ENCODE assay signal across 34 mouse cellular contexts in the genomic region with DNA sequence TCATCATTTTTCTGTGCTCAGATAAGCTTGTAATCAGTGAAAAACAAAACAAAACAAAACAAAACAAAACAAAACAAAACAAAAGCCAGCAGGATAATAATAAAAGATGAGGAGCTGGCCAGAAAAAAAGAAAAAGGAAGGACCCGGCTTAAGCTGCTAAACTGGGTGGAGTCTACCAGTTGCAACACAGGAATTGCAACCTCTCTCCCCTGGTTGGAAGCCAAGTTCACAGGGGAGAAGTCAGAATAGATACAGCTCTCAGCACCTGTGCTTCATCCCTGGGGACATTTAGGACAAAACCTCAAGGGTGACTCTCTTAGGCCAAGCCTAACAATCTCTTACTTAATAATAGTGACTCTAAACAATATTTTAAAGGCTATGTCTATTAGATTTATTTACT. TPM values are rescaled to one million over a fixed set of nuclear protein-coding genes. Genes with fewer than 3 reads are reported as not detected.
A peak's percentile ranks its signal among the peaks of the same experiment; 100 is the strongest.
DNase-seq lines count a peak whose midpoint lies in the region; ATAC-seq lines count a peak whose summit lies in the region.
"Had no signal": no experiment of that assay in that cellular context is flagged by ENCODE, and none has a peak within 500 bp of the region (broad histone marks: within the 10 kb centered on the region; RNA-seq: fewer than 3 reads in every experiment).

No protein-coding gene starts in this region.

- no peaks in the 10 kb centered on the region for H3K36me3 ChIP-seq in embryonic facial prominence, embryonic 14.5 days (ENCODE audit: control insufficient read depth, insufficient read depth, low read length)
- no peaks in the 10 kb centered on the region for H3K36me3 ChIP-seq in embryonic facial prominence, embryonic 10.5 days (replicated peaks)
- H3K36me3 ChIP-seq: embryonic facial prominence, embryonic 13.5 days; forebrain, embryonic 12.5 days; hindbrain, embryonic 10.5 days; hindbrain, embryonic 15.5 days; kidney, embryonic 15.5 days; limb, embryonic 12.5 days; midbrain, embryonic 13.5 days; neural tube, embryonic 13.5 days had no signal

- no peaks in the 10 kb centered on the region for H3K27me3 ChIP-seq in embryonic facial prominence, embryonic 14.5 days (replicated peaks; ENCODE audit: control insufficient read depth, insufficient read depth, low read length)
- H3K27me3 ChIP-seq in embryonic facial prominence, embryonic 10.5 days (replicated peaks; ENCODE audit: low read depth, poor library complexity, severe bottlenecking) = no peaks in the 10 kb centered on the region
- H3K27me3 ChIP-seq: embryonic facial prominence, embryonic 13.5 days; forebrain, embryonic 12.5 days; hindbrain, embryonic 15.5 days; kidney, embryonic 15.5 days; limb, embryonic 12.5 days; liver, embryonic 13.5 days; megakaryocyte, embryonic 14.5 days; midbrain, embryonic 13.5 days; neural tube, embryonic 13.5 days had no signal

- 37% methylated on average over 1 of the region's 1 CpGs for WGBS in embryonic facial prominence, embryonic 14.5 days
- 68% methylated on average over 1 of the region's 1 CpGs for WGBS in embryonic facial prominence, embryonic 10.5 days

- no peaks in the 10 kb centered on the region for H3K9me3 ChIP-seq in embryonic facial prominence, embryonic 14.5 days (ENCODE audit: control insufficient read depth, low read length)
- H3K9me3 ChIP-seq in embryonic facial prominence, embryonic 10.5 days = no peaks in the 10 kb centered on the region
- H3K9me3 ChIP-seq: embryonic facial prominence, embryonic 13.5 days; forebrain, embryonic 12.5 days; hindbrain, embryonic 10.5 days; hindbrain, embryonic 15.5 days; kidney, embryonic 15.5 days; limb, embryonic 12.5 days; liver, embryonic 13.5 days; midbrain, embryonic 13.5 days; neural tube, embryonic 13.5 days had no signal

- no peak overlapping the region for H3K27ac ChIP-seq in embryonic facial prominence, embryonic 14.5 days (replicated peaks; ENCODE audit: low read depth, low read length)
- no peak overlapping the region for H3K27ac ChIP-seq in embryonic facial prominence, embryonic 10.5 days (replicated peaks)
- H3K27ac ChIP-seq: embryonic facial prominence, embryonic 13.5 days; forebrain, embryonic 12.5 days; hindbrain, embryonic 10.5 days; hindbrain, embryonic 15.5 days; kidney, embryonic 15.5 days; limb, embryonic 12.5 days; midbrain, embryonic 13.5 days; neural tube, embryonic 13.5 days had no signal

- H3K9ac ChIP-seq in embryonic facial prominence, embryonic 14.5 days (ENCODE audit: low read depth, low read length) = no peak overlapping the region
- H3K9ac ChIP-seq: embryonic facial prominence, embryonic 13.5 days; forebrain, embryonic 12.5 days; forebrain, postnatal 0 days; hindbrain, embryonic 15.5 days; kidney, embryonic 15.5 days; limb, embryonic 12.5 days; liver, embryonic 13.5 days; lung, embryonic 14.5 days; midbrain, embryonic 13.5 days; neural tube, embryonic 13.5 days had no signal

- DNase-seq in embryonic facial prominence, embryonic 14.5 days (ENCODE audit: low spot score) = peak; percentile 41
- no peak for DNase-seq in embryonic facial prominence, embryonic 10.5 days (ENCODE audit: low spot score)
- DNase-seq in urinary bladder, postnatal 14 days (ENCODE audit: low spot score) = peak; percentile 24
- no peak for DNase-seq in urinary bladder, adult 18-20 months (ENCODE audit: low spot score in 2 of 2)
- peak; percentile 44 for DNase-seq in gonadal fat pad, adult 2 months (ENCODE audit: low read depth)
- DNase-seq in frontal cortex, adult 2 months (ENCODE audit: extremely low spot score in 1 of 2, low spot score in 1 of 2) = no peak
- no peak for DNase-seq in embryo, embryonic 10.5 days (ENCODE audit: low spot score)
- DNase-seq: adrenal gland, adult 8-10 months; cerebellum, adult 11-12 months; cerebellum, postnatal 25 days; embryo, embryonic 11 days; forebrain, postnatal 0 days; gastrocnemius, postnatal 10 days; heart, adult 18-20 months; kidney, adult 11 months; kidney, postnatal 25 days; liver, embryonic 13.5 days; lung, embryonic 14.5 days; lung, postnatal 14 days; right cerebral cortex, postnatal 14 days; thymus, postnatal 14 days had no signal

- no peaks in the 10 kb centered on the region for H3K4me1 ChIP-seq in embryonic facial prominence, embryonic 14.5 days (ENCODE audit: control insufficient read depth, insufficient read depth, low read length)
- no peaks in the 10 kb centered on the region for H3K4me1 ChIP-seq in embryonic facial prominence, embryonic 10.5 days
- H3K4me1 ChIP-seq: embryonic facial prominence, embryonic 13.5 days; forebrain, embryonic 12.5 days; hindbrain, embryonic 10.5 days; hindbrain, embryonic 15.5 days; kidney, embryonic 15.5 days; limb, embryonic 12.5 days; midbrain, embryonic 13.5 days; neural tube, embryonic 13.5 days had no signal

- H3K4me3 ChIP-seq in embryonic facial prominence, embryonic 14.5 days (ENCODE audit: low read depth, low read length) = no peak overlapping the region
- H3K4me3 ChIP-seq in embryonic facial prominence, embryonic 10.5 days = no peak overlapping the region
- H3K4me3 ChIP-seq: embryonic facial prominence, embryonic 13.5 days; erythroblast, embryonic 14.5 days; forebrain, embryonic 12.5 days; hindbrain, embryonic 10.5 days; hindbrain, embryonic 15.5 days; kidney, embryonic 15.5 days; limb, embryonic 12.5 days; liver, embryonic 13.5 days; midbrain, embryonic 13.5 days; neural tube, embryonic 13.5 days had no signal

- no peak overlapping the region for H3K4me2 ChIP-seq in embryonic facial prominence, embryonic 14.5 days (ENCODE audit: low read depth, low read length)
- H3K4me2 ChIP-seq: embryonic facial prominence, embryonic 13.5 days; forebrain, embryonic 12.5 days; heart, embryonic 11.5 days; hindbrain, embryonic 15.5 days; kidney, embryonic 15.5 days; limb, embryonic 12.5 days; liver, embryonic 13.5 days; lung, embryonic 14.5 days; midbrain, embryonic 13.5 days; neural tube, embryonic 13.5 days had no signal

- ATAC-seq in embryonic facial prominence, embryonic 14.5 days (ENCODE audit: low read depth) = no peak
- peak; percentile 60; the same call in 1 of the 2 replicates for ATAC-seq in neutrophil, adult 5-6 weeks (ENCODE audit: extremely low read depth, insufficient number of reproducible peaks, low FRiP score, poor library complexity, severe bottlenecking)
- ATAC-seq: forebrain, postnatal 0 days; inflammation-experienced regulatory T-cells, adult 6 months; midbrain, embryonic 13.5 days had no signal

RNA-seq across cellular contexts. Expression of a gene that starts 8.3 kb away (rescaled TPM):
- polyA plus RNA-seq in embryonic facial prominence, embryonic 14.5 days (2014; fragmentation: Nextera tagmentation; extraction: Ambion mirVana) = 3.8 and 5.4 TPM in 2 replicates
- polyA plus RNA-seq in embryonic facial prominence, embryonic 10.5 days (2016; fragmentation: Nextera tagmentation; extraction: Ambion mirVana) = 1.0 and 1.4 TPM in 2 replicates
- 0.89 and 2.0 TPM in 2 replicates for polyA plus RNA-seq in gonadal fat pad, adult 2 months (2012; rRNA removed)
- total RNA-seq in neutrophil, adult 5-6 weeks (2017) = 67.7 and 67.8 TPM in 2 replicates
- polyA plus RNA-seq in frontal cortex, adult 2 months (2012; rRNA removed) = 0.16 and 0.19 TPM in 2 replicates

RNA-seq across cellular contexts. Expression of a gene that starts 49.3 kb away (rescaled TPM):
- 39.8 and 42.7 TPM in 2 replicates for polyA plus RNA-seq in embryonic facial prominence, embryonic 14.5 days (2014; fragmentation: Nextera tagmentation; extraction: Ambion mirVana)
- 44.8 and 47.2 TPM in 2 replicates for polyA plus RNA-seq in embryonic facial prominence, embryonic 10.5 days (2016; fragmentation: Nextera tagmentation; extraction: Ambion mirVana)
- 22.6 and 26.1 TPM in 2 replicates for polyA plus RNA-seq in gonadal fat pad, adult 2 months (2012; rRNA removed)
- 6.5 and 9.1 TPM in 2 replicates for total RNA-seq in neutrophil, adult 5-6 weeks (2017)
- polyA plus RNA-seq in frontal cortex, adult 2 months (2012; rRNA removed) = 20.8 and 23.9 TPM in 2 replicates

Comparison
In these comparisons a context has a peak if more than half of its experiments do, and no peak if none do; other contexts are left out.
1. DNase-seq: peak in embryonic facial prominence, embryonic 14.5 days (single experiment), urinary bladder, postnatal 14 days (single experiment) and gonadal fat pad, adult 2 months (single experiment); none in embryonic facial prominence, embryonic 10.5 days (single experiment), urinary bladder, adult 18-20 months (0 of 2), frontal cortex, adult 2 months (0 of 2) and embryo, embryonic 10.5 days (single experiment).